Comparison of ENCODE assay signal across 20 mouse cellular contexts in the genomic region with DNA sequence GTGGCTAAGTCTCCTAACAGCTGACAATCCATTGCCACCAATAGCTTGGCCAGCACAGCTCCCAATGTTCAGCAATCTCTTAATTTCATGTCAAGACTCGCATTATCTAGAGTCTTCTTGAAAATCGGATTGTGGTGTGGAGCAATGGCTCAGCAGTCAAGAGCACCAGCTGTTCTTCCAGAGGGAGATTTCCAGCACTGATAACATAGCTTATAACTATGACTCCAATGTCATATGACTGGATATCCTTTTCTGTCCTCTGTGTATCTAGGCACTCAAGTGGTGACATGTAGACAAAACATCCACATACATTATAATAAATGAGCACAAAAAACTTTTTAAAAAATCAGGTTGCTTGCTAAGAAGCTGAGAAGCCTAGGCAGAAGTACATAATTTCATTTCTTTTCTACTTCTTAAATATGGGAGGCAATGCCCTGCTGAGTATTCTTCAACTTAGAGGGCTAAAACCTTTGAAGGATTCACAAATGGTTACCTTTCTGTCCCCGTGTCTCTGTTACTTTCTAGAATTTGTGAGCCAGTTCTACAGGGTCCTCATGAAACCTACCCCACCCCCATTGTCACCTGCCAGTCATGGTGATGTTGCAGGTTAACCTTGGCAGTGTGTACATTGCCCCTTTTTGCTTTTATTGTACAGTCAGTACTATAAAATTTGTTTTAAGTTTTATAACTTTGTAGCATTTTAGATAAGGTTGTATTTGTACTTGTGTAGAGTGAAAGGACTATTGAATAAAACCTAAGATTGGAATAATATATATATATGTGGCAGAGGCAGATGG.
"Had no signal": no experiment of that assay in that cellular context is flagged by ENCODE, and none has a peak within 500 bp of the region (broad histone marks: within the 10 kb centered on the region; RNA-seq: fewer than 3 reads in every experiment).

No protein-coding gene starts in this region.

- H3K27ac ChIP-seq: liver, embryonic 15.5 days; macrophage; midbrain, embryonic 13.5 days; midbrain, embryonic 15.5 days; neural tube, embryonic 13.5 days; neural tube, embryonic 15.5 days had no signal

- H3K27me3 ChIP-seq: midbrain, embryonic 13.5 days; midbrain, embryonic 15.5 days; neural tube, embryonic 13.5 days; neural tube, embryonic 15.5 days had no signal

- H3K36me3 ChIP-seq: liver, embryonic 15.5 days; midbrain, embryonic 13.5 days; midbrain, embryonic 15.5 days; neural tube, embryonic 13.5 days; neural tube, embryonic 15.5 days had no signal

- H3K4me3 ChIP-seq: liver, embryonic 15.5 days; megakaryocyte, embryonic 14.5 days; midbrain, embryonic 13.5 days; midbrain, embryonic 15.5 days; neural tube, embryonic 13.5 days; neural tube, embryonic 15.5 days had no signal

- DNase-seq: liver, postnatal 0 days; lung, embryonic 14.5 days; lung, postnatal 14 days; lung, postnatal 36 days; retina, postnatal 1 day; right cerebral cortex, adult 18-20 months; right cerebral cortex, postnatal 25 days; right cerebral cortex, postnatal 4 days; spleen, adult 18-20 months; thymus, adult 18-20 months; thymus, postnatal 14 days; thymus, postnatal 36 days had no signal

- H3K9ac ChIP-seq: liver, embryonic 15.5 days; liver, postnatal 0 days; lung, embryonic 14.5 days; midbrain, embryonic 13.5 days; midbrain, embryonic 15.5 days; neural tube, embryonic 13.5 days; neural tube, embryonic 15.5 days had no signal

- H3K4me2 ChIP-seq: liver, embryonic 15.5 days; lung, embryonic 14.5 days; midbrain, embryonic 11.5 days; midbrain, embryonic 13.5 days; midbrain, embryonic 15.5 days; neural tube, embryonic 13.5 days; neural tube, embryonic 15.5 days had no signal

- H3K9me3 ChIP-seq: liver, embryonic 15.5 days; midbrain, embryonic 13.5 days; midbrain, embryonic 15.5 days; neural tube, embryonic 13.5 days; neural tube, embryonic 15.5 days had no signal

- ATAC-seq: liver, postnatal 0 days; midbrain, embryonic 13.5 days; midbrain, embryonic 15.5 days had no signal

- H3K4me1 ChIP-seq: liver, embryonic 15.5 days; midbrain, embryonic 13.5 days; midbrain, embryonic 15.5 days; neural tube, embryonic 13.5 days; neural tube, embryonic 15.5 days had no signal
